Mouse (Mus musculus) 3134 (cell line): Measurements from ENCODE around the gene Abhd14b.

Experiments used
- DNase-seq: peaks from one replicate; pipeline ENCODE4 v3.0.0-alpha.2; 2011; ENCODE audit warnings: low spot score; ENCODE audit not compliant: insufficient read length; ENCODE audit errors: extremely low read depth

The Abhd14b gene

GRCm38 (mm10) chr9:106457163-106457559 lies 9.9 kb downstream of the Abhd14b start:
- no peak for DNase-seq

- DNase-seq: no peak
Observed at GRCm38 (mm10) chr9:106457920-106458319, 10.7 kb downstream of the Abhd14b start.

- no peak for DNase-seq
Observed at GRCm38 (mm10) chr9:106459946-106460345, 12.7 kb downstream of the Abhd14b start.

- no peak for DNase-seq
Observed at GRCm38 (mm10) chr9:106460401-106461025, 13.3 kb downstream of the Abhd14b start.

GRCm38 (mm10) chr9:106461026-106461415 lies 13.8 kb downstream of the Abhd14b start:
- no peak for DNase-seq

GRCm38 (mm10) chr9:106461641-106462429 lies 14.6 kb downstream of the Abhd14b start:
- DNase-seq: no peak

GRCm38 (mm10) chr9:106462430-106462800 lies 15.2 kb downstream of the Abhd14b start:
- no peak for DNase-seq

- DNase-seq: no peak
Observed at GRCm38 (mm10) chr9:106463122-106464063, 16.1 kb downstream of the Abhd14b start.

GRCm38 (mm10) chr9:106464751-106465541 lies 17.7 kb downstream of the Abhd14b start:
- no peak for DNase-seq

- DNase-seq: no peak
Observed at GRCm38 (mm10) chr9:106465571-106466200, 18.4 kb downstream of the Abhd14b start, which contains the start of gene Gpr62. Gpr62 (minus strand) TSS chr9:106465938.

- DNase-seq: no peak
Observed at GRCm38 (mm10) chr9:106466721-106467120, 19.5 kb downstream of the Abhd14b start.

GRCm38 (mm10) chr9:106467746-106468145 lies 20.5 kb downstream of the Abhd14b start:
- DNase-seq: no peak

GRCm38 (mm10) chr9:106469317-106469716 lies 22.1 kb downstream of the Abhd14b start:
- DNase-seq: no peak

GRCm38 (mm10) chr9:106469776-106470175 lies 22.5 kb downstream of the Abhd14b start:
- DNase-seq: no peak

GRCm38 (mm10) chr9:106470991-106471750 lies 23.9 kb downstream of the Abhd14b start:
- no peak for DNase-seq

- DNase-seq: no peak
Observed at GRCm38 (mm10) chr9:106471892-106472291, 24.6 kb downstream of the Abhd14b start.

GRCm38 (mm10) chr9:106472321-106472720 lies 25.1 kb downstream of the Abhd14b start:
- DNase-seq: no peak

- no peak for DNase-seq
Observed at GRCm38 (mm10) chr9:106473081-106473752, 26.0 kb downstream of the Abhd14b start.

GRCm38 (mm10) chr9:106473753-106474105 lies 26.5 kb downstream of the Abhd14b start:
- DNase-seq: no peak
